Mouse (Mus musculus): ENCODE data around the gene Egfl6. TPM values are rescaled to one million over a fixed set of nuclear protein-coding genes. Genes with fewer than 3 reads are reported as not detected.

Gene Egfl6
- polyA plus RNA-seq, 1 experiment = 0.09 TPM

DNA sequence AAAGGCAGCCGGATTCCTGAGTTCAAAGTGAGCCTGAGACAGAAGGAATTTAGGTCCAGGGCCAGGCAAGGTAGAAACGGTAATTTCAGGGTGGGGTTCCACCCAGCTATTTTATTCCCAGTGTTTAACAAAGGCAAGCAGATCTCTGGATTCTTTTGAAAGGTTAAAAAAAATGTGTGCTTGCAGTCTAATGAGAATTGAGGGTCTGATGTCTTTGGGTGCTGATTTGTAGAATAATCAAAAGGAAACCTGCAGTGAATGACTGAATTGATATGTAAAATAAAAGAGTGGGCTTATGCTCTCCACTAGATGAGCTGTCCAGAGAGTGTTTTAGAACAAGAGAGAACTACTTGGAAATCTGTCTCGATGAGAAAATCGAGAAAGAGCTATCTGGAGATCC is 33.6 kb upstream of the Egfl6 start:
- no peak for TF ChIP-seq POLR2A (IDR thresholded peaks at IDR 0.05; ENCODE audit: low read depth, low read length)
- no peak for TF ChIP-seq CTCF (IDR thresholded peaks at IDR 0.05; ENCODE audit: extremely low read depth, insufficient read length, insufficient replicate concordance, low read depth, low read length)
- Histone ChIP-seq H3K4me1 (ENCODE audit: control insufficient read depth, insufficient read depth, insufficient read length, low read length) (peaks cover 2% of the 10 kb centered on the region; the same call in 1 of the 2 replicates), H3K4me3 (ENCODE audit: low read depth, low read length) (no peak overlapping the region), H3K36me3 (ENCODE audit: control insufficient read depth, insufficient read depth, low read length) (no peaks in the 10 kb centered on the region), H3K27ac (ENCODE audit: insufficient read depth, low read depth, low read length) (no peak overlapping the region), H3K27me3 (ENCODE audit: control insufficient read depth, insufficient read depth, low read length) (no peaks in the 10 kb centered on the region)
- 90% methylated on average over 4 of the region's 4 CpGs for WGBS

DNA sequence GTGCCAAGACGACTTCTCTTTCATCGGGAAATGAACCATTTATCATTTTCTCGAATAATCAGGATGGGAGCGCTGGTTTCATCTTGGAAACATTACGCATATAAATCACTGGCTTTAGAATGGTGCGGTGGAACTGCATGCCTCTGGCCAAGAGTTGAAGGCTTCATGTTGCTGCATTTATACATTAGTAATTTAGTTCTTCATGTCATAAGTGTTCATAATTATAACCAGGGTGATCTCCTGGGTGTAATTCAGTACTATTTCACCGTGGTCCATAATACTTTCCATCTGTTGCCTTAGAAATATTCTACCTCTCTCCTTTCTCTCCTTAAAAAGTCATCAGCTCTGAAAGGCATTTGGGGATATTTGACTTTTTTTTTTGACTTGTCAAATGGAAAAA is 29.7 kb upstream of the Egfl6 start:
- TF ChIP-seq POLR2A (IDR thresholded peaks at IDR 0.05; ENCODE audit: low read depth, low read length) = no peak
- Histone ChIP-seq H3K4me3 (ENCODE audit: low read depth, low read length) (no peak overlapping the region), H3K36me3 (ENCODE audit: control insufficient read depth, insufficient read depth, low read length) (no peaks in the 10 kb centered on the region), H3K4me1 (ENCODE audit: control insufficient read depth, insufficient read depth, insufficient read length, low read length) (no peaks in the 10 kb centered on the region), H3K27ac (ENCODE audit: insufficient read depth, low read depth, low read length) (no peak overlapping the region), H3K27me3 (ENCODE audit: control insufficient read depth, insufficient read depth, low read length) (no peaks in the 10 kb centered on the region)
- 80% methylated on average over 7 of the region's 7 CpGs for WGBS

DNA sequence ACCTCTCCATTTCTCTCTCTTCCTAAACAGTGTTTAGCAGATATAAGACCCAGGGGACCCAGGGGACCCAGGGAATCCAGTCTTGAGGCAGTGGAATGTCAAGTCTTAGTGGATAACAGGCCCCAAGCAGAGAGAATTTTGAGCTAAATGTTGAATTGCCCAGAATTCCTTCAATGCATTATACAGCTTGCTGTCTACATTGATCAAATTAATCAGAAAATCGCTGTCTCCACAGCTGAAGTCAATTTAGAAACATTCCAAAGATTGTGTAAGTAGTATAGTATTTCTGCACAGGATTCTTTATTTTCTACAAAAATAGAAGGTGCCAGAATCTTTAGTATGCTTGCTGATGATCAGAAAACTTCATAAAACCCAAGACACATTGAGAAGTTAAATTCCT is 9.4 kb downstream of the Egfl6 start:
- H3K4me1 ChIP-seq (ENCODE audit: control insufficient read depth, insufficient read depth, insufficient read length, low read length) = no peaks in the 10 kb centered on the region
- H3K27me3 ChIP-seq (ENCODE audit: control insufficient read depth, insufficient read depth, low read length) = no peaks in the 10 kb centered on the region
- 76% methylated on average over 1 of the region's 1 CpGs for WGBS
- no peak overlapping the region for H3K27ac ChIP-seq (ENCODE audit: insufficient read depth, low read depth, low read length)
- no peak for TF ChIP-seq CTCF (IDR thresholded peaks at IDR 0.05; ENCODE audit: extremely low read depth, insufficient read length, insufficient replicate concordance, low read depth, low read length)
- no peak for TF ChIP-seq POLR2A (IDR thresholded peaks at IDR 0.05; ENCODE audit: low read depth, low read length)
- no peak overlapping the region for H3K4me3 ChIP-seq (ENCODE audit: low read depth, low read length)
- no peaks in the 10 kb centered on the region for H3K36me3 ChIP-seq (ENCODE audit: control insufficient read depth, insufficient read depth, low read length)

DNA sequence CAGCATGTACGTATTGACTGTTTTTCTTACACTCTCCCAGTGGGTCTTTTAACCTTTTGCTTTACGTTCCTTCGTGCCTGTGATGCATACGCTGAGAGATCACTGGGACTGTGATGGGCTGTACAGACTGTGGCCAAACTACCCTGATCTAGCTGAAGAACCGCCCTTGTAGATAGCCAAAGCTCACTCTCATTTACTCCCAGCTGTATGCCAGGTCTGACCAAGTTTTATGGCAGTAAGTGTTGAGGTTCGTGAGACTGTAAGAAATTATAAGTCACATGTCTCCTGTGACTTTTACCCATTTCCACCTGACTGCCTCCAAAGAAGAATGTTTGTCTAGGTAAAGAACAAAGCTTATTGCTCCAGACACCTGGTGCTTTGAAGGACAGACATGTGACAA is 19.5 kb downstream of the Egfl6 start:
- no peaks in the 10 kb centered on the region for H3K27me3 ChIP-seq (ENCODE audit: control insufficient read depth, insufficient read depth, low read length)
- 52% methylated on average over 6 of the region's 6 CpGs for WGBS
- TF ChIP-seq POLR2A (IDR thresholded peaks at IDR 0.05; ENCODE audit: low read depth, low read length) = no peak
- no peak for TF ChIP-seq CTCF (IDR thresholded peaks at IDR 0.05; ENCODE audit: extremely low read depth, insufficient read length, insufficient replicate concordance, low read depth, low read length)
- H3K36me3 ChIP-seq (ENCODE audit: control insufficient read depth, insufficient read depth, low read length) = no peaks in the 10 kb centered on the region
- no peaks in the 10 kb centered on the region; the same call in 1 of the 2 replicates for H3K4me1 ChIP-seq (ENCODE audit: control insufficient read depth, insufficient read depth, insufficient read length, low read length)
- H3K27ac ChIP-seq (ENCODE audit: insufficient read depth, low read depth, low read length) = no peak overlapping the region
- no peak overlapping the region for H3K4me3 ChIP-seq (ENCODE audit: low read depth, low read length)

DNA sequence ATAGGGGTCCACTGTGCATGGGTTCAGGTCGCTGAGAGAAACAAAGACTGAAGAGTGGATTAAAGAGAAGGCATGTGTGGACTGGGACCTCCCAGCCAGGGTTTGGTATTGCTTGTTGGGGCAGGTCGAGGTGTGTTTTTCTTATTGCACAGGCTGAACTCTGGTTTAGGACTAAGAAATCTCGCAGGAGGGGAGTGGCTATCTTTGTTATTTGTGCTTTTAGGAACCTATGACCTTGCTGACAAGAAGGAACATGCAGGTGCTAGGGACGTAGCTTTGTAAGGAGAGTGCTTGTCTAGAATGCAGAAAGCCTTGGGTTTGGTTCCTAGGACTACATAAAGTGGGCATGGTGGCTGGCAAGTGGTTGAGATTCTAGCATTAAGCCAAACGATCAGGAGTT is 20.1 kb downstream of the Egfl6 start:
- H3K4me1 ChIP-seq (ENCODE audit: control insufficient read depth, insufficient read depth, insufficient read length, low read length) = no peaks in the 10 kb centered on the region; the same call in 1 of the 2 replicates
- H3K27ac ChIP-seq (ENCODE audit: insufficient read depth, low read depth, low read length) = no peak overlapping the region
- H3K4me3 ChIP-seq (ENCODE audit: low read depth, low read length) = no peak overlapping the region
- no peaks in the 10 kb centered on the region for H3K27me3 ChIP-seq (ENCODE audit: control insufficient read depth, insufficient read depth, low read length)
- 31% methylated on average over 5 of the region's 5 CpGs for WGBS
- TF ChIP-seq POLR2A (IDR thresholded peaks at IDR 0.05; ENCODE audit: low read depth, low read length) = no peak
- TF ChIP-seq CTCF (IDR thresholded peaks at IDR 0.05; ENCODE audit: extremely low read depth, insufficient read length, insufficient replicate concordance, low read depth, low read length) = no peak
- H3K36me3 ChIP-seq (ENCODE audit: control insufficient read depth, insufficient read depth, low read length) = no peaks in the 10 kb centered on the region

- no peaks in the 10 kb centered on the region for H3K36me3 ChIP-seq (ENCODE audit: control insufficient read depth, insufficient read depth, low read length)
- no peak overlapping the region for H3K27ac ChIP-seq (ENCODE audit: insufficient read depth, low read depth, low read length)
- H3K4me3 ChIP-seq (ENCODE audit: low read depth, low read length) = no peak overlapping the region
- 29% methylated on average over 5 of the region's 5 CpGs for WGBS
- TF ChIP-seq POLR2A (IDR thresholded peaks at IDR 0.05; ENCODE audit: low read depth, low read length) (no peak), CTCF (IDR thresholded peaks at IDR 0.05; ENCODE audit: extremely low read depth, insufficient read length, insufficient replicate concordance, low read depth, low read length) (no peak)
- H3K27me3 ChIP-seq (ENCODE audit: control insufficient read depth, insufficient read depth, low read length) = no peaks in the 10 kb centered on the region
- H3K4me1 ChIP-seq (ENCODE audit: control insufficient read depth, insufficient read depth, insufficient read length, low read length) = no peaks in the 10 kb centered on the region; the same call in 1 of the 2 replicates
Measured at GRCm38 (mm10) chrX:166564900-166565299, 20.6 kb downstream of the Egfl6 start.

DNA sequence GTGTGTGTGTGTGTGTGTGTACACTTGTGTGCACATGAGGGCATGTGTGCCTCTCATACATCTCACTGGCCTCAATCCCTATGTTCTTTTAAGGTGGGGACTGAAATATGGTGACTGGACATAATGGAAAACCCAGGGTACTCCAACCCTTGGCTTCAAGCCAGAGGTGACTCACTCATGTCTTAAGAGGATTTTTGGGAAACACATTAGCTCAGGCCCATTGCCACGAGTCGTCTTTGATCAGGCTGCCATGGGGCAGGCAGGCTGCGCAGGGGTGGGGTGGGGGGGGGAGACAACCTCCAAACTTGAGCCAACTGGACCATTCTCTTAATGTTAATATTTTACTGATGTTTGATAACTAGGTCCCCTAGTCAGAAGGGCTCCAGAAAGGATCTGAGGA is 26.2 kb downstream of the Egfl6 start:
- no peak overlapping the region for H3K4me3 ChIP-seq (ENCODE audit: low read depth, low read length)
- no peaks in the 10 kb centered on the region for H3K36me3 ChIP-seq (ENCODE audit: control insufficient read depth, insufficient read depth, low read length)
- H3K27ac ChIP-seq (ENCODE audit: insufficient read depth, low read depth, low read length) = no peak overlapping the region
- H3K4me1 ChIP-seq (ENCODE audit: control insufficient read depth, insufficient read depth, insufficient read length, low read length) = no peaks in the 10 kb centered on the region
- 39% methylated on average over 3 of the region's 3 CpGs for WGBS
- no peak for TF ChIP-seq POLR2A (IDR thresholded peaks at IDR 0.05; ENCODE audit: low read depth, low read length)
- TF ChIP-seq CTCF (IDR thresholded peaks at IDR 0.05; ENCODE audit: extremely low read depth, insufficient read length, insufficient replicate concordance, low read depth, low read length) = no peak
- H3K27me3 ChIP-seq (ENCODE audit: control insufficient read depth, insufficient read depth, low read length) = no peaks in the 10 kb centered on the region

DNA sequence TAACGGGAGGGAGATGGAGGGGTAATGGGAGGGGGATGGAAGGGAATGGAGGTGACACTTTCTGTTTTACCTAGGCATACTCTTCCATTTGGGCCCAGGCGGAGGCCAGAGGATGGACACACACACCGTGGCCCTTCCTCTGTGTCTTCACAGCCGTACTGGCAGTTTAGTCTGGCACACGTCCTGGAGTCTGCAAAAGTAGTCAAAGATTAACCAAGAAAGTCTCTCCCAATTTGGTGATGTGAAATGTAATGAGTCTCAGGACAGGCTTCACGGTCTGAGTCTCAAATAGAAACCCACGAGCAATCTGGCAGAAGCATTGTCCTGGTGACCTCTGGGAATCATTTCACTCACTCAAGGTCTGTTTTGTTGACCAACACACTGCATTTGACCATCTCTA is 33.2 kb downstream of the Egfl6 start:
- TF ChIP-seq POLR2A (IDR thresholded peaks at IDR 0.05; ENCODE audit: low read depth, low read length) (no peak), CTCF (IDR thresholded peaks at IDR 0.05; ENCODE audit: extremely low read depth, insufficient read length, insufficient replicate concordance, low read depth, low read length) (no peak)
- WGBS = 49% methylated on average over 7 of the region's 7 CpGs
- H3K27me3 ChIP-seq (ENCODE audit: control insufficient read depth, insufficient read depth, low read length) = no peaks in the 10 kb centered on the region
- H3K4me1 ChIP-seq (ENCODE audit: control insufficient read depth, insufficient read depth, insufficient read length, low read length) = peaks cover 2% of the 10 kb centered on the region; the same call in 1 of the 2 replicates
- H3K27ac ChIP-seq (ENCODE audit: insufficient read depth, low read depth, low read length) = no peak overlapping the region
- H3K36me3 ChIP-seq (ENCODE audit: control insufficient read depth, insufficient read depth, low read length) = no peaks in the 10 kb centered on the region
- no peak overlapping the region for H3K4me3 ChIP-seq (ENCODE audit: low read depth, low read length)

All from small intestine, adult 2 months (tissue).